Mouse (Mus musculus): ENCODE data around the gene Rhbdl3. TPM values are rescaled to one million over a fixed set of nuclear protein-coding genes. Genes with fewer than 3 reads are reported as not detected.

Gene Rhbdl3
- polyA plus RNA-seq, 1 experiment from 2014 or later, result 2.1 TPM

DNA sequence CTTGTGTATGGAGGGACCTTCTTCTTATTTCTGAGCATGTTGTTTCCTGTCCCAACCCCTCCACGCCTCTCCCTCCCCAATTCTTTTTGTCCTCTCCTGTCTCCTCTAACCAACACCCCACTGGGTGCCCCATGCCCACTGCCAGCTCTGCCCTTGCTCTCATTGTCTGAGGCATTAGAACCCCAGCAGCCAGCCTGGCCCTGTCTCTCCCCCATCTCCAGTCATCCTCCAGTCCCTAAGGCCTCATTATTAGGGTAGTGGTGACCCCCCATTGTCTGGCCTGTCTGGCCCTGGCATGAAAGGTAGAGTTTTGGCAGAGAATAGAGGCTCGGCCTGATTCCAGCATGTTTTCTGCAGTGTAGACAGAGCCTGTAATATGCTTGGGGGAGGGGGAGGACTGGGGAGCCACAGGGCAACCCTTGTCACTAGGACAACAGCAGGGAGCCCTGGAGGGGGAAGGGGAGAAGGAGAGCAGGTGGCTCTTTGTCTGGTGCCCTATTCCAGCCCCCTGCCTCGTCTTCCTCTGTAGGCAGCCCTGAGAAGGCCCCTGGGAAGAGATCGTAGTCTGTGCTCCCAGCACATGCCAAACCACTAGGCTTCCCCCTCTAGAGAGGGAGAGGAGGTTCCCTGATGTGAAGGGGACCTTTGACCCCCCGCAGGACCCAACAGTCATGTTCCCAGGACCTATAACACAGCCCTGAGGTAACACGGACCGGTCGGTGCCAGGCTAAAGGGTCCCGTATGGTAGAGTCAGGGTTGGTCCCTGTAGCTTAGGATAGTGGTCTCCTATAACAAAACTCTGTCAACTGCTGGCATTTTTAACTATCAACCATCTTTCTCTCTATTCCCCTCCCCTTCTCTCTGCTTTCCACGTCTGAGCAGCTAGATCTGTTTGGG lies 15.3 kb downstream of the Rhbdl3 start:
- Histone ChIP-seq H3K4me3 (replicated peaks; ENCODE audit: low read depth, low read length) (no peak overlapping the region), H3K9me3 (replicated peaks; ENCODE audit: low read length) (no peaks in the 10 kb centered on the region), H3K4me2 (ENCODE audit: low read length) (no peak overlapping the region), H3K9ac (ENCODE audit: low read depth, low read length) (no peak overlapping the region), H3K27ac (no peak overlapping the region), H3K36me3 (ENCODE audit: insufficient read depth, low read length) (no peaks in the 10 kb centered on the region), H3K4me1 (replicated peaks; ENCODE audit: insufficient read depth, low read length) (no peaks in the 10 kb centered on the region), H3K27me3 (ENCODE audit: insufficient read depth, low read length) (no peaks in the 10 kb centered on the region)
- TF ChIP-seq CTCF (IDR thresholded peaks at IDR 0.05; ENCODE audit: low read depth), result no peak
- WGBS, result 66% methylated on average over 10 of the region's 10 CpGs
- ATAC-seq (replicated peaks; ENCODE audit: low FRiP score, low read depth), result no peak
- no peak for DNase-seq (ENCODE audit: low spot score)

DNA sequence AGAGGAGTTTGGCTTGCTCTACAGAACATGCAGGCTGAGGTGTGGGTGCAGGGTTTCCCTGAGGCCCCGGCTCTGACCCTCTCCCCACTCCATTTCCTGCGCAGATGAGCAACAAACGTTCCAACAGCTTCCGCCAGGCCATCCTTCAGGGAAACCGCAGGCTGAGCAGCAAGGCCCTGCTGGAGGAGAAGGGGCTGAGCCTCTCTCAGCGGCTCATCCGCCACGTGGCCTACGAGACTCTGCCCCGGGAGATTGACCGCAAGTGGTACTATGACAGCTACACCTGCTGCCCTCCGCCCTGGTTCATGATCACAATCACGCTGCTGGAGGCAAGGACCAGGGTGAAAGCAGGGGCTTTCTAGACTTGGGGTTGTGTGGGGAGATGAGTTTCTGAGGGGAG lies 22.5 kb downstream of the Rhbdl3 start:
- Histone ChIP-seq H3K27me3 (ENCODE audit: insufficient read depth, low read length) (no peaks in the 10 kb centered on the region), H3K9me3 (replicated peaks; ENCODE audit: low read length) (no peaks in the 10 kb centered on the region), H3K4me2 (ENCODE audit: low read length) (no peak overlapping the region), H3K9ac (ENCODE audit: low read depth, low read length) (no peak overlapping the region), H3K27ac (no peak overlapping the region), H3K4me1 (replicated peaks; ENCODE audit: insufficient read depth, low read length) (no peaks in the 10 kb centered on the region; the same call in 1 of the 2 replicates), H3K4me3 (replicated peaks; ENCODE audit: low read depth, low read length) (no peak overlapping the region), H3K36me3 (ENCODE audit: insufficient read depth, low read length) (no peaks in the 10 kb centered on the region)
- 47% methylated on average over 13 of the region's 13 CpGs for WGBS
- ATAC-seq (replicated peaks; ENCODE audit: low FRiP score, low read depth), result no peak
- TF ChIP-seq CTCF (IDR thresholded peaks at IDR 0.05; ENCODE audit: low read depth), result no peak
- no peak for DNase-seq (ENCODE audit: low spot score)

DNA sequence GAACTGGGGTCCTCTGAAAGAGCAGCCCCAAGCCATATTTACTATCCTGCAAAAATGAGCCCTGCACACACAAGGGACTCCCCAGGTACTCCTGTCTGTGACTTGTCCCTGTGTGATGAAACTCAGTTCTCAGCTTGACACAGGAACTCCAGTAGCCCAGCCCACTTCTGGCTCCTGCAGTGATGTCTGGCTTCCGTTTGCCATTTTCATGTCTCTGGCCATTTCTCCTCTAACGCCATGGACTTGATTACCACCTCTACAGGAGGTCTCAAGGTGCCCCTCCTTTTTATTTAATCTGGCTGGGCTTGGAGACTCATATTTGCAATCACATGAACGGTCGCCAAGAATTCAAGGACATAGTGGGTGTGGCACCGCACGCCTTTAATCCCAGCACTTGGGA lies 23.9 kb downstream of the Rhbdl3 start:
- 90% methylated on average over 6 of the region's 6 CpGs for WGBS
- no peak for ATAC-seq (replicated peaks; ENCODE audit: low FRiP score, low read depth)
- no peaks in the 10 kb centered on the region for H3K9me3 ChIP-seq (replicated peaks; ENCODE audit: low read length)

DNA sequence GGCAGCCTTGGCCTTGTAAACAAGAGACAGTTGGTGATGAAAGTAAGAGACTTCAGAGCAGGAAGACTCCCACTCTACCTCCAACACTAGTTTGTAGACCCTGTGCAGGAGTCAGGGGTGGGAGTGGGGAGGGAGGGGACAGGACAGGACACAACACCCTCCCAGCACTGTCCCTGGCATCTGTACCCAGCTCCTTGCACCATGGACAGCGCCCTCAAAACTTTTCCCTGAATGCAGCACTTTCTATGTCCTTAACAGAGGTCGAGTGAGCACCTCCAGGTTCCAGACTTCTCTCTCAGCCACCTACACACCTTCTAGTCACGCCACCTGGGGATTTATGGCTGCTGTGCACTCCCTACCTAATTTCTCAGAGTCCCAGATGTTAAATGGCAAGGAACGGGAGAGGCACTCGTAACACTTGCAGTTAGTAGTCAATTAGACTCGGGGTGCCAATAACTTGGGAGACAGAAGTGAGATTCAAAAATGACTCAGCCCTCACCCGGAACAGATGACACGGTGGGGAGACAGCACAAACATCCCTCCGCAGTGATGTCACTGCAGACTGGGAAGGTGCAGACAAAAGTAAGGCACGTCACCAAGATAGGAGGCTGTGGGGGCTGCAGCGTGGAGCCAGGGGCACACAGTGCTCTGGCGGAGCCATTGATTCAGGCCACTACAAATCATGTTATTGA lies 32.1 kb downstream of the Rhbdl3 start:
- ATAC-seq (replicated peaks; ENCODE audit: low FRiP score, low read depth), result no peak
- WGBS, result 41% methylated on average over 12 of the region's 12 CpGs
- H3K27ac ChIP-seq, result no peak overlapping the region
- DNase-seq (ENCODE audit: low spot score), result peak; percentile 18
- H3K9me3 ChIP-seq (replicated peaks; ENCODE audit: low read length), result no peaks in the 10 kb centered on the region
- H3K4me2 ChIP-seq (ENCODE audit: low read length), result no peak overlapping the region
- H3K36me3 ChIP-seq (ENCODE audit: insufficient read depth, low read length), result no peaks in the 10 kb centered on the region
- TF ChIP-seq CTCF (IDR thresholded peaks at IDR 0.05; ENCODE audit: low read depth), result no peak
- no peaks in the 10 kb centered on the region for H3K4me1 ChIP-seq (replicated peaks; ENCODE audit: insufficient read depth, low read length)
- no peak overlapping the region for H3K4me3 ChIP-seq (replicated peaks; ENCODE audit: low read depth, low read length)
- no peaks in the 10 kb centered on the region for H3K27me3 ChIP-seq (ENCODE audit: insufficient read depth, low read length)
- no peak overlapping the region for H3K9ac ChIP-seq (ENCODE audit: low read depth, low read length)

More for the DNA sequence above, 23.9 kb downstream of the Rhbdl3 start:
- TF ChIP-seq CTCF (IDR thresholded peaks at IDR 0.05; ENCODE audit: low read depth), result no peak
- DNase-seq (ENCODE audit: low spot score), result no peak
- H3K4me2 ChIP-seq (ENCODE audit: low read length), result no peak overlapping the region
- H3K4me3 ChIP-seq (replicated peaks; ENCODE audit: low read depth, low read length), result no peak overlapping the region
- H3K36me3 ChIP-seq (ENCODE audit: insufficient read depth, low read length), result no peaks in the 10 kb centered on the region
- no peak overlapping the region for H3K9ac ChIP-seq (ENCODE audit: low read depth, low read length)
- no peaks in the 10 kb centered on the region; the same call in 1 of the 2 replicates for H3K4me1 ChIP-seq (replicated peaks; ENCODE audit: insufficient read depth, low read length)
- no peaks in the 10 kb centered on the region for H3K27me3 ChIP-seq (ENCODE audit: insufficient read depth, low read length)
- H3K27ac ChIP-seq, result no peak overlapping the region

DNA sequence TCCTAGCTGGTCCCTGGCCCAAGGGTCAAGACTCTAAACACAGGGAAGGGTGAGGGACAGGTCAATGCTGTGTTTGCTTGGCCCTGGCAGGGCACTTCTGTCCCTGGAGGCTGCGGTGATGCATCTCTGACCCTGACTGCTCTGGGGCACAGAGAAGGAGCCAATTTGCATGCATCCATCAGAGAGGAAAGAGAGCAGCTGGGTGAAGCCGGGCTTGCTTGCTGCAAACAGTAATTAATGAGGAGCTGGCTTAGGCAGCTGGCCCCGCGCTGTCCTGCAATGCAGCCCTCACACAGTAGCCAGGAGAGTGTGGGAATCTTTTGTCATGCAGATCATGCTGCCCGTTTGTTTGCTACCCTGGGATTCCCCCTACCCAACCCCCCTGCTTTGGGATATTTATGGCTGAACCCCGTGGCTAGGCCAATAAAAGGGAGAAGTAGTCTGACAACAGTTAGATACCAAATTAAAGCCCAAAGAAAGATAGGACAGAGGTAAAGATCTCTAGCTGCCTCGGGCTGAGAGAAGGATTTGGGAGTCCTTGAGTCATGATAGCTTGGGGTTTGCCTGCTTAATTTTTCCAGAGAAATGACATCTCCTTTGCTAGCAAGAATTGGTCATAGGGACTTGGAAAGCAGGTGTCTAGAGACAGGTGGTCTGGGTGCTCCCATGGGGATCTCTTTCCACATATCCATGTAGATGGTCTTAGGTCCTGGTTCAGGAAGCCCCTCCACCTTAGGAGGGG lies 35.1 kb downstream of the Rhbdl3 start:
- 6% methylated on average over 7 of the region's 7 CpGs for WGBS
- Histone ChIP-seq H3K27ac (no peak overlapping the region), H3K27me3 (ENCODE audit: insufficient read depth, low read length) (no peaks in the 10 kb centered on the region), H3K4me2 (ENCODE audit: low read length) (no peak overlapping the region), H3K9me3 (replicated peaks; ENCODE audit: low read length) (no peaks in the 10 kb centered on the region), H3K4me3 (replicated peaks; ENCODE audit: low read depth, low read length) (no peak overlapping the region), H3K9ac (ENCODE audit: low read depth, low read length) (no peak overlapping the region), H3K36me3 (ENCODE audit: insufficient read depth, low read length) (no peaks in the 10 kb centered on the region), H3K4me1 (replicated peaks; ENCODE audit: insufficient read depth, low read length) (no peaks in the 10 kb centered on the region)
- no peak for DNase-seq (ENCODE audit: low spot score)
- no peak for TF ChIP-seq CTCF (IDR thresholded peaks at IDR 0.05; ENCODE audit: low read depth)
- ATAC-seq (replicated peaks; ENCODE audit: low FRiP score, low read depth), result no peak

DNA sequence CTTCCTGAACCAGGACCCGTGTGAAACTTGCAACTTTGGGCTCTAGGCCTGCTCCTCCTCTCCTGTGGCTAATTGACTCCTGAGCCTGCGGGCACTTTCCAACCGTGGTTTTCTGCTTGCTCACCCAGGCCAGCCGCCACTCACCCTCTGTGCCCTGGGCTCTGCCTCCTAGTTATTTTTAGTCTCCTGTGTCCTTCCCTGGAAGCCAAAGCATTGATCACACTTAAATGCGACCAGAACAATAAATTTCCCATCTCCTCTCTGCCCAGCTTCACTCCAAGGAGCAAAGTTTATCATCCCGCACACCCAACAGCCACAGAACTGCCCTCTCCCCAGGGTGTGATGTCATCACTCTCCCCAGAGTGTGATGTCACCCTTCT lies 35.6 kb downstream of the Rhbdl3 start:
- no peak overlapping the region for H3K4me3 ChIP-seq (replicated peaks; ENCODE audit: low read depth, low read length)
- WGBS, result 18% methylated on average over 6 of the region's 6 CpGs

More for the DNA sequence above, 35.6 kb downstream of the Rhbdl3 start:
- DNase-seq (ENCODE audit: low spot score), result no peak
- Histone ChIP-seq H3K27ac (no peak overlapping the region), H3K36me3 (ENCODE audit: insufficient read depth, low read length) (no peaks in the 10 kb centered on the region), H3K9ac (ENCODE audit: low read depth, low read length) (no peak overlapping the region), H3K27me3 (ENCODE audit: insufficient read depth, low read length) (no peaks in the 10 kb centered on the region), H3K4me2 (ENCODE audit: low read length) (no peak overlapping the region), H3K4me1 (replicated peaks; ENCODE audit: insufficient read depth, low read length) (no peaks in the 10 kb centered on the region), H3K9me3 (replicated peaks; ENCODE audit: low read length) (no peaks in the 10 kb centered on the region)
- TF ChIP-seq CTCF (IDR thresholded peaks at IDR 0.05; ENCODE audit: low read depth), result no peak
- no peak for ATAC-seq (replicated peaks; ENCODE audit: low FRiP score, low read depth)
